Mouse (Mus musculus): ENCODE data around the gene Grin2a.

The Grin2a gene

DNA sequence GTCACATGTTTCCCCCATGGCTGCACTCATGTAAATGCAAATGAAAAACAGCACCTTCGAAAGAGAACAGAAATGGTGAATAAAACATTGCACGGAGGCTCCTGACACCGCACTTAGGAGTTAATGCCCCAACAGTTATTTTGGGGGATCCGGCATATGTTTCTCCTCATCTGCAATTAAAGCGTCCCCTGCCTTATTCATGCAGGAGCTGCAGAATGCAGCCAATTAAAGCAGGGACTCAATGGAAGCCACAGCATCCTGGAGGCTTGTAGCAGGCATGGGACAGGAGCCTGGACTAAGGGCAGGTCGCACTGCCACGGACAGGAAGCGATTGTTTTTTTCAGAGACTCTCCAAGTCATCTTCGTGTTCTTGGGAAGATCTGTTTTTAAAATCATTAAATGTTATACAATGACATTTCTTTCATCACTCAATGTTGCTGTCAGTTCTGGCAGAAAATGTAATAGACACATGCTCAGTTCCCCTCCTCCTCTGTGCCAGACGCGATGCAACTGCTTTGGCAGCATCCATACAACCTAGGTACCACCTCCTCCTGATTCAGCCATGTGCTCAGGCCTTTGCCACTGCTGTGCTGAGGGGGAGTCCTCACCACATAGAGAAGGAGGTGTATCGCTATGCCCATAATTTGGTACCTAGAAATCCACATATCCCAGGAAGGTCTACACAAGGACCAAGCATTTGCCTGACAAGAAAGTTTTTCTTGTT, 143.9 kb downstream of the Grin2a start:
- DNase-seq: no peak

DNA sequence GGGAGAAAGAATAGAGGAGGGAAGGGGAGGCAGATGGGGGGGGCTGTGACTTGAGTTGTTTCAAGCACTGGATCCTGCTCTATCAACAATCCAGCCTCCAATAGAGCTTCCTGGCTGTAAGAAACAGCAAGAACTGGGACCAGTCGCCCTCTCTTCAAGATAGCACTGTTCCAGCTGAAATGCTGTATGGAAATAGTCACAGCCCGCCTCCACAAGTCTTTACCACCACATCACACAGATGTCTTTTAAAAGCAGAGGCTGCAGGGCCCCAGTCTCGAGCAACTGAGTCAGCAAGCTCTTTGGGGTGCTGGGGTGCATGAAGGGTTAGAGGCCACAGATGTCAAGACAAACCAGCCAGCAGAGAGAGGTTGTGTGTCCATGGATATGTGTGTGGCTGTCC, 153.9 kb downstream of the Grin2a start:
- no peak for DNase-seq

DNA sequence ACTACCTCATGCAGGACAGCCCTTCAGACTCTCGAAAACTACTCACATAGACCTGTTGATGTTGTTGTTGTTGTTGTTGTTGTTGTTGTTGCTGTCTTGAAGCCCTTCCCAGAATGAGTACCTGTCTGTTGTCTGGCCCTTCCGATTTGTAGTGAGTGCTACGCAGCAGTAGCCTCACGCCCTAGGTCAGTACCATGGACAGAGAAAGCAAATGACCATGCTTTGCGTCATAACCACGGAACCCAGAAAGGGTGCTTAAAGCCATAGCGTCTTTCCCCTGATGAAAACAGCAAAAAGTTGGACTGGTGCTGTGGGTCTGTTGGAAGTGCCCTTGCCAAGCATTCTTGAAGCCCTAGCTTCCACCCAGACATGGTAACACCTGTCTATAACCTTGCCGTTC, 158.8 kb downstream of the Grin2a start:
- peak in 1 of 2 experiments; percentile 27 for DNase-seq

DNA sequence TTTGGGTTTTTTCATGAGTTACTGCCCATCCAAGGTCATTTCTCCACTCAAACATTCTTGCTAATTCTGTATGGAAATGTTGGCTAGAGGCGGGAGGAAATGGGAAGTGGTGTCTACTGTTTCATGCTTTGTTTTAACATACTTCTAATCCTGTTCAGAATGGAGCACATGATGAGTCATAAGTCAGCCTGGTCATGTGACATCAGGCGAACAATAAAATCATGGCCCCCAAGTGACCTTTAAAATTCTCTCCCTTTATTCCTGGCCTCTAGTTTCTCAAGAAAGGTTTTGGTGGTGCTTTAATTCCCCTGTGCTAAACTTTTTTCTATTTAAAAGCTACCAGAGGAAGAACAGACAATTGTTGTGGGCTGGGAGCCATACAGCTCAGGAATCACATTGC, 161.1 kb downstream of the Grin2a start:
- DNase-seq: no peak

DNA sequence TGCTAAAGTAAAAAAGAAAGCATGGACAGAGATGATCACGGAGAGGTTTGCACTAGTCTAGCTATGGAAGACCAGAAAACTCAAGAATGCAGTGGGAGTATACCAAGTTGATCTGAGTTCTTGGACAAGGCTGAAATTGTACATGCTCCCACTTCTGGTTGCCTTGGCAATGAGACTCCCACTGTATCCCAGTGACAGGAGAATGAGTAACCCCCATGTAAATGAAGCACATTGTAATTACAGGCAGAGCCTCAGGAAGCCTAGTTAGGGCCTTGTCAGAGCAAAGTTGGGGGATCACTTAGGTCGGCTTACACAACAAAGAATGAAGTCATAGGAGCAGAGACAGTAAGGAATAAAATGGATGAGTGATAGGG, 170.3 kb downstream of the Grin2a start:
- no peak for DNase-seq

DNA sequence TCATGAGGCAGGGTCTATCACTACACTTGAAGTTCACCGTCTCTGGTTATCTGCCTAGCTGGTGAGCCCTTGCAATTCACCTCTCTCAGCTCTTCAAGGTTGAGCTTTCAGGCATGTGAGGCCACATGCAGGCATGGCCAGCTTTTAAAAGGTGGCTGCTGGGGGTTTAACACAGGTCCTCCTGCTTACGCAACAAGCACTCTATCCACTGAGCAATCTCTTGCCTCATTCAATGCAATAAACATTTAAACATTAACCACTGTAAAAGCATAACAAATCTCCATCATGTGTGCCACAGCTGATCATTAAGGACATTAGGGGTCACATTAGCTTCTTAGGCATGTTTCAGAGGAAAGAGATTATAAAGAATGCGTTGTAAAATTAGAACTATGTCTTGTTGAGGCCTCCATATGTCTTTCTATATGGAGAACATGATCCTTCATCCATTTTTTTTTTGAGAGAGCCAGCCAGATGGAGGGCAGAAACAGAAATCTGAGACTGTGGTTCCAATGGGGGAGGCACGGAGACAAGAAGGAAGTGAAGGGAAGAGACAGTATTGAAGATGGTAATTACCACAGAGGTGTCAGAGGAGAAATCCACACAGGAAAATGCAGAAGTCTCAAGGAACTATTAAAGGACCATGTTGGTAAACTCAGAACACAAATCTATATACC, 170.8 kb downstream of the Grin2a start:
- peak in 1 of 2 experiments; percentile 12 for DNase-seq

DNA sequence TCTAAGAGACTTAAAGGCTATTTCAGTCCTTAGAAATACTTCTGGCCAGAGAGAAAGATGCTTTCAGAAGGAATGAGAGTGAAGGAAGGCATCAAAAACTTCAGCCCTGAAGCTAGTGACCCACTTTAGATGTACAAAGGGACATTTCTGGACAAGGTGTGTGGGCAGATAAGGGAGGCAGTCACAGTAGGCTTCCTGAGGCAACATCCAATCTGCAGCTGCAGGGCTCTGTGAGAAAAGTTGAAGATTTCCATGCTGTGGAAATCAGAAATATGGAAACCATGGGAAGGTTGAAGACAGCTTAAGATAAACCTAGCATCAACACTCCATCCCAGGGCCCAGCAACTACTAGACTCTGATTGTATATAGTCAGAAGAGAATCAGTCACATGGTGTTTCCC, 171.7 kb downstream of the Grin2a start:
- DNase-seq: no peak

DNA sequence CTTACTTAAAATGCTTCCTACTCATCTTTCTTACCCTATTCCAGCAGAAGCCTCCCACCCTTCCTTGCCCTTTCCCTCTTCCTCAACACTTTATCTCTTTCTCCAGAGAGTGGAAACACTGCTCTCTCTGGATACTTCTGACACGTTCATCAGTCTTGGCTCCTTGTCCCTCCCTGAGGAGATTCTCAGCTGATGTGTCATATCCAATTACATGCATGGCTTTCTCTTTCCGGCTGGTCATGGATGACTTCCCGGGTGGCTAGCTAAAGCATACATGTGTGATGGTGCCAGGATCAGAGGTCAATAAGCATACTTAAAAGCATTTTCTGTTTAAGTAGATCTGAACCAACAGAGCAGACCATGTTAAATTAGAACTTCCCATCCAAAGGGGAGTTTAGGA, 175.9 kb downstream of the Grin2a start:
- DNase-seq: no peak

DNA sequence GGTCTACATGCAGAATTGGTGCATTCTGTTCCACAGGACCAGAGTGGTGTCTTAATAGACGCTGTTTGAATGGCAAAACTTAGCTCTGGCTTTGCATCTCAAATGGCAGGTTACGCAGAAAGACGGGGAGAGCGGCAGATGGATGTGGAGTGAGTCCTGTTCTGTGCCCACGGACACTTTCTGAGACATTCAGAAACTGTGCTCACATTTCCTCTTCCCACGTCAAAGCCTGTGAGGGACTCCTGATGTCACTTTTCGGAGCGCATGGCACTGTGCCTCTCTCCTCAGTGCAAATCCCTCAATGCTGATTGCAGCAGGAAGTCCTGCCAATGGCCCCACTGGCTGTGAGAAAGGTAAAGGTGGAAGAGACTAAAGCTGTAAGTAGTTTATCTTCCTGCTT, 194.0 kb downstream of the Grin2a start:
- DNase-seq: no peak

DNA sequence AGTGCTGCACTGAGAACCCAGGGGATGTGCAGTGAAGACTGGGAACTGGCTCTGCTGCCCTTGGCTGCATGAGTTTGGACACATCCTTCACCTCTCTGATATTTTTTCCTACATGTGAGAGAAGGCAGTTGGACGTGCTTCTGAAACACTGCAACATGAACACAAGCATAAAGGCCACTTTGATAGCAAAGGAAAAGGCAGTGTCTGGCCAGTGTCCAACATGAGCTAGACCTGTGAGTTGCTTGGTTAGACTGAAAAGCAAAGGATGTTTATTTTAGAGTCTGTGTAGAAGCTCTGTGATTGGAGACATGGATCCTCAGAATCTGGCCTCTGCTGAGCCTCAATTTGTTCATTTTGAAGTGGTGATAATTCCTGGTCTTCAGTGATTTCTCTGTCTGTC, 195.1 kb downstream of the Grin2a start:
- DNase-seq: no peak

DNA sequence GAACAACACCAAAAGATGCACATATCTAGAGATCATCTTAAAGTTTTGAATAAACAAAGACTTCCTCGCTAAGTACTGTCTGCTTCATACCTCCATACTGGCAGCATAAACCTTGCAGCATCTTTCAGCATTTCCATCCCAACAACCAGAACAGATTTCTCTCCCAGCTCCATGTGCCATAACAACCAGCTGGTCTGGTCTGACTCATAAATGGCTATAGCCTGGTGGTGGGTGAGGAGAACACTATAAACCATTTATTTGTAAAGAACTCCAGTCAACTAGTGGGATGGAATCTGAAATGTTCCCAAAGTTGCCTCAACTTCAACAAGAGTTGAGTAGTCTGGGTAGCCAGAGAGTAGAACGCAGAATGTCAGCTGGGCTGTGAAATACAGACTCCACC, 202.4 kb downstream of the Grin2a start:
- DNase-seq: no peak

DNA sequence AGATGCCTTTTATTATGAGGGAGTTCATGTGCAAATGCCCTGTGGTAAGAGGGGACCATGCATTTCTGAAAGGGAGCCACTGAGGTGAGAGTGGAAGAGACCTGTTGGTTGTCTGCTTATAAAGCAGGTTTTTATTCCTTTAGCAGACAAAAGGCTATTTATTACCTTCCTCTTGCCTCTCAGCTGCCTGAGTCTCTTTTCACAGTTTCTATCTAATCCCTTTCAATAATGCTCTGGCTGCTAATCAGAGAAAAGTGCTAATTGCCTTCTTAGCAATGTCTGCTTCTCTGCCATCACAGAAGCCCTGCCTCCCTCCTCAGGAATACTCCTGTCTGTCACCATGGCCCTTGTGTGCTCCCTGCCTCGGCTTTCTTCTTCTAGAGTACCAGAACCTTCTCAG, 209.1 kb downstream of the Grin2a start:
- no peak for DNase-seq

DNA sequence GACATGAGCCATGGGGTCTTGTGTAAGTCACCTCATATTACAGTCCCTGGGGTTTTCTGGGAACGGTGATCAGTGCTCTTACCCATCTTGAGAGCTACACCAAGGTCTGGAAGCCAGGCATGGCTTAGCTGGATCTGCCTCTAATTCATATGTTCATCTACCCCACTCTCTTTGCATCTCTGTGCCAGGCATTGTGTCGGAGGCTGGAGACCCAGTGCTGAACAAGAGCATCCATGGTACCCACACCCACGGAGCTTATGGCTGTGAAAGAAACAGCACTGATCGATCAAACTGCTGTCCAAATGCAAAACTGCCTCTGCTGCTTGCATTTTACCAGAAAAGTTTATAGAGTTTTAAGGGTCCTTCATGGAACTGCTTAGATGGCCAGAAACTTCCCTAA, 209.5 kb downstream of the Grin2a start:
- no peak for DNase-seq

DNA sequence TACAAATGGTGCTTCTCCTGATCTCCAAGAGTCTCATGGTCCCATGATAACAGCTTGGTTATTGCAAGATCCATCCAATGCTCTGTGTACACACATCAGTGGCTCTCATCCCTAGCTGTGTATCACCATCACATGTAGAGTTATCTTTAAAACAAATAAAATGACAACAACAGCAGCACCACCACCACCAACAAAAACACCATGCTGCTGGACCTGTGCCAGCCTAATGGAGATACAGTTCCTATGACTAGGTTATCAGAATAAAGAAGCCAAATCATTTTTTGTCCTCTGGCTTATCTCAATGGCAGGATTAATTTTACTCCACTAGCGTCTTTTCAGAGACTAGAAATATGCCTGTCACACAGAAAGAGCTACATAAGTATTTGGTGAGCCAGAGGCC, 226.4 kb downstream of the Grin2a start:
- DNase-seq: no peak

DNA sequence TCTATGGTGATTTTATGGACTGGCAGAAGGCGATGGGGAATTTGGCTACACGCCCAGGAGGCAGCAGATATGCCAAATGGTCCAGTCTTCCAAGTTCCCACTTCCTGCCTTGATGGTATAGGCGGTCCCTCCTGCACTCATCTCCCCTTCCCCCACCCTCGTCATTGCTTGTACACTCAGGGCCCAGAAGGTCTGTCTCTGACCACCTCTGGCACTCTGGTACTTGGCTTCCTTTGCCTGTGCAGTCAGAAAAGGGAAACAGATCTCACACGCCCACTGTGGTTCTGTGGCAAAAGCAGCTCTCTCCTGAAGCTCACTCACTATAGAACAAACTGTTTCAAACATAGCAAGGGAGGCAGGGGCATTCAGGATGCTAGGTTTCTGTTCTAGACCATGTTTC, 227.0 kb downstream of the Grin2a start:
- DNase-seq: no peak

DNA sequence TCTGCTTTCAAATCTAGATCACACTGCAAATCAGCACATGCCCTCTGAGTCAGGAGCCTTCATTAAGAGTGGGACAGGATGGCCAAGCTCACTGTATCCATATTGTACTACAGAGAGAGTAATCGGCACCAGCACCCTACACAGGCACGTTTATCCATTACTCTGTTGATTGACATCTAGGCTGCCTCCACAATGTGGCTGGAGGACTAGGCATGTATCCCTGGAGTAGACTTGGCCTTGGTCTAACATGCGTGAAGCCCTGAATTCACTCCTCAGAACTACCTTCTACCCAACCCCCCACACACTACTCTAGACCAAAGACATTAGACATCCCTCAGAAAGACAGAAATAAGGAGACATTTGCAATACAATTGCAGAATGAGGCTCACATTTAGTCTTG, 227.4 kb downstream of the Grin2a start:
- no peak for DNase-seq

DNA sequence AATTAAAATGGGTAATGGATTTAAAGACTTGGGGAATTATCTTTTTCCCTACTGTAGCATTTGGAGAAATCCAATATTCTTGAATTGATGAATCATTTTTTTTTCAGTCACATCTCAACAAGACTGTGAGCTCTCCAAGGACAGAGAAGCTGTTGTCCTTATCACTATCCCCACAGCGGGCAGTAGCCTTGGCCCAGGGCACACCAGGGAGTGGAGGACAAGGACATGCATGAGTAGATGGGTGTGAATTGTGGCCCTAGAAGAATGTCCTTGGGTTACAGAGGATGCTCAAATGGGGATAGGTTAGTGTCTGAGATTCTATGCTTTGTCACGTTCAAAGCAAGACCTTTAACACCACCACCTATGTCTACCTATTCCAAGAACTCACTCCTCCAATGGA, 231.3 kb downstream of the Grin2a start:
- no peak for DNase-seq

DNA sequence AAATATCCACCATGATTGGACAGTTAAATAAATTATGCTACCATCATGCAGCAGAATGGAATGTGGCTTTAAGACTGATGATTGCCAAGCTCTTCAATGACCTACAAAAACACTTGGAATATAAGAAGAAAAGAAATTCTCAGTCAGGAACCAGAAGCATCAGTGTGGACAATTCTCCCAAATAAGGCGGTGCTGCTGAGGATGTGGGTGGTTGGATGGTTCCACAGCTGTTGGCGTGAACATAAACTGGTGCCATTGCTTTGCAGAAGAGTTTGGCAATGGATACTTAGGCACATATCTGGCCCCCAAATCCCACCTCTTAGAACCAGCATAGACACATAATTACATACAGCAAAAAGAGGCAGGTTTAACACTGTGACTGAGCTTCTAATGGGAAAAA, 235.0 kb downstream of the Grin2a start:
- no peak for DNase-seq

DNA sequence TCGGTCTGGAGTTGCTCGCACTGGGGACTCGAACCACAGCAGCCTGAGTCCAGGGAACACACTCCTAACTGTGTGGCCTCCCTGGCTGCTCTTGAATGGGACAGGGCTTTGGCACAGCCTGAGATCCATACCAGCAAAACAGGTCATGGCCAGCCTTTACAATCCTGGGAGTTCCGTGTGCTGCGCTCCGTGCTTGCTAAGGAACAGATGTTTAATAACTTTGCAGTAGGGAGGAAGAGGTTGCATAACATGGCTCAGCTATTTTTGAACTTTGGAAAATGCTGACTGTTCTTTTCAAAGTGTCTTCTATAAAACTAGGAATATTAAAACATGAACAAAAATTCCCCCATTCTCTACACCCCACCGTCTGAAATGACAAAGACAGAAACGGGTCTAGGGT, 238.5 kb downstream of the Grin2a start:
- DNase-seq: peak in 1 of 2 experiments; percentile 4

DNA sequence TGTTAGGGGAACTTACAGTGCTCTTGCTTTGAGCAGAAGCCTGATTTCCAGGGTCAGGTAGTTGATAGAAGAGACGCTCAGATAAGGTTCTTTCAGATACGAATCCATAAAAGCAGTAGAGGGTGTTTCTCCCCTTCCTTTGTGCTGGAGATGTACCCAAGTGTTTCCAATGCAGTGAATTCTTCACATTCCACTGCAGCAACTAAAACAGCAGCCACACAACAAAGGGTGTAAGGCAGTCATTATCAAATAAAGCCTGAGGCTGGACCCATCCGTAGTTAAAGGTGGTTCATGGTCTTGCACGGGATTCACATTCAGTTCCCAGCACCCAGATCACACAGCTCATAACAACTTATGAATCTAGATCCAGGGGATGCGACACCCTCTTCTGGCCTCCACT, 241.3 kb downstream of the Grin2a start:
- DNase-seq: no peak

DNA sequence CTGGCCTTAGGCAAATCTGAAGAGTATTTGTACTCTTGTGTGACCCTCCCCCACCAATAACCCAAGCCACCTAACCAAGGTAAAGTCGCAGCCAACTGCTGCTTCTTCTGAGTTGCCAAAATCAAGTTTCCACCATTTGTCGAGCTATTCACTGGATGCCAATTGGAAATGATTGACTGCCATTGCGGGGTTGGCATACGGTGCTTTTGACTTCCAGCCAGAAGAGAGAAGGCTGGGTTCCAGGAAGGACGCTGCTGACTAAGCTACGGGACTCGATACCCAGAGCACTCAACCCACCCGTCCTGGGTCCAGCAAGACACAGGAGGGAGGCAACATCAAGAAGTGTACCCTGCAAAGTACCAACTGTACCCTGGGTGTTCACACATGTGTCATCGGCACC, 242.3 kb downstream of the Grin2a start:
- DNase-seq: no peak

DNA sequence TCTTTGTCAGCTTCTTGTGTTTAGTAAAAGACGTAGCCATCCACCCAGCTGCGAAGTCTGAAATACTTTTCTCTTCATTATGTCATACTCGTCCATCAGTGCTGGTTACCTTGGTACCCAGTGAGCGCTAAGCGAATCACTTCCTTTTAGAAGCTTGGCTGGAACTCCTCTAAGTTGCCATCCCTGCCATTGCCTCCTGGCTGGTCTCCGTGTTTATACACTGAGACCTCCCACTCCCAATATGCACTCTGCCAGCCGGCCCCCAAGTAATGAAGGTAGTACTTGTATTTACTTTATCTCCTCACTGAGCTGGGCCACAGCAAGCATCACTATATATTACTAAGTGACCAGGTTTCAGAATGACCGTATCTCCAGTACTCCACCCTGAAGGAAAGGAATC, 242.8 kb downstream of the Grin2a start:
- DNase-seq: no peak

DNA sequence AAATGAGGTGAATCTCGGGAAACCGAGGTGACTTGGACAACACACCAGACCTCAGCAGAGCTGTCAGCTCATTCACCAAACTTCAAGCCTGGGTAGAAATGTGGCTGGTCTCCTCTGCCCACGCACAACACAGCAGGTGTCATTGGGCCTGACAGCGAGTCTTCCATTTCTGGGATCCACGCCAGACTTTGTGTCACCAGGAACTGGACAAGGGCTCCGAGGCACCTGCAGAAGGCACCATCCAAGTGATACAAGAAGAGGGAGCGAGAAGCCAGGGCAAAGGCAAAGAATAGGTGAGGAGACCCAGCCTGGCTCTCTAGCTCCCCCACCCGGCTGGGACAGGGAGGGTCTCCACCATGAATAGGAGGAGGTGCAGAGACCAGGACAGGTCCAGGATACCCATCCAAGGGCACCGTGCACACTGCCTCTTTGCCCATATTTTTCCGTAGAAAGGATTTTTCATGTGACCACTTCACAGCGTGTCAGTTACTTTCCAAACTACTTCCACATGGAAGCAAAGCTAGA, 244.3 kb downstream of the Grin2a start:
- peak in 1 of 2 experiments; percentile 2 for DNase-seq

DNA sequence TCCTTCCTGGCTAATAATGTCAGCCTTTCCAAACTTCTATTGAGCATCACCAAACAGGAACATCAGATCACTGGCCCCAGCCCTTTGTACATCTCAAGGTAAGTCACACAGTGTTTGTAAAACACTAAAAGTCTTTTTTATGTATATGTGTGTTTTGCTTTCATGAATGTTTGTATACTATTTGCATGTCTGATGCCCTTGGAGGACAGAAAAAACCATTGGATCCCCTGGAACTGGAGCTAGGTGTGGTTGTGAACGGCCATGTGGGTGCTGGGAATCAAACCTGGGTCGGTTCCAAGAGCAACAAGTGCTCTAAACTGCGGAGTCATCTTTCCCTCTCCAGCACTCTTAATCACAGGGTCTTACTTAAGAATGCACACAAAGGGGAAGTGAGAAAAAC, 245.7 kb downstream of the Grin2a start:
- no peak for DNase-seq

DNA sequence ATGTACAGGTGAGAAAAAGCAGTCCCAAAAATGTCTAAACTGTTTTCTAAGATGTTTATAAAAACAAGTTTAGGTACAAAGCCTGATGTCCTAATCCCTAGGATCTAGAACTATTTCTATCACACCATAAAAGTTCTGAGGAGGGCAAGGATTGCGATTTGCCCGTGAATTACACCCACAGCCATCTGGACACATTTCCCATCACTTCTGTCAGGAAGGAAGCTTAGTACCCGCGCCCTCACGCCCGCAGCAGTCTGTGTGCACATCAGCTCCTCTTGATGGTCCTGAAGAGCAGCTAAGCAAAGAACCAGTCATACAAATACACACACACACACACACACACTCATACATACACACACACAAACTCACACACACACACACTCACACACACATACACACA, 252.9 kb downstream of the Grin2a start:
- DNase-seq: no peak
